Mouse (Mus musculus) lung, embryonic 14.5 days (tissue): ENCODE data around the gene Gpr156. TPM values are rescaled to one million over a fixed set of nuclear protein-coding genes. Genes with fewer than 3 reads are reported as not detected.

Source experiments
- ATAC-seq: fragments of 200-750 bp; cut with Nextera tagmentation; 2 replicates; pipeline ENCODE4 v1.8.0; 2017; ENCODE audit warnings: mild to moderate bottlenecking, moderate TSS enrichment, moderate library complexity; ENCODE audit not compliant: insufficient read depth
- DNase-seq: peaks from one replicate; pipeline ENCODE4 v3.0.0-alpha.2; 2015
- H3K27ac ChIP-seq: fragments of 300-500 bp; sonication (generic); 2 replicates; pipeline ENCODE4 v1.5.1; 2014; ENCODE audit warnings: low read depth, mild to moderate bottlenecking, moderate library complexity
- H3K27me3 ChIP-seq: fragments of 300-500 bp; sonication (generic); 2 replicates; pipeline ENCODE4 v1.6.1; 2014; ENCODE audit warnings: low read length, control low read depth; ENCODE audit not compliant: insufficient read depth
- H3K36me3 ChIP-seq: fragments of 300-500 bp; sonication (generic); 2 replicates; pipeline ENCODE4 v1.6.1; 2014; ENCODE audit warnings: control low read depth; ENCODE audit not compliant: insufficient read depth
- H3K4me1 ChIP-seq: fragments of 300-500 bp; sonication (generic); 2 replicates; pipeline ENCODE4 v1.6.1; 2014; ENCODE audit warnings: antibody characterized with exemption, control low read depth; ENCODE audit not compliant: insufficient read depth
- H3K4me2 ChIP-seq: fragments of 300-500 bp; sonication (generic); 2 replicates; pipeline ENCODE4 v1.6.1; 2014; ENCODE audit warnings: mild to moderate bottlenecking
- H3K4me3 ChIP-seq: fragments of 300-500 bp; sonication (generic); 2 replicates; pipeline ENCODE4 v1.5.1; 2014; ENCODE audit warnings: low read depth, low read length
- H3K9ac ChIP-seq: fragments of 300-500 bp; sonication (generic); 2 replicates; pipeline ENCODE4 v1.6.1; 2014
- H3K9me3 ChIP-seq: fragments of 300-500 bp; sonication (generic); 2 replicates; pipeline ENCODE4 v1.6.1; 2016; ENCODE audit warnings: low read depth, low read length, control low read depth
- CTCF ChIP-seq: IDR thresholded peaks from 2 replicates; pipeline ENCODE4 v1.5.1; 2016; ENCODE audit warnings: antibody characterized with exemption, low read depth
- WGBS: fragments of 180-500 bp; shearing (Covaris S2); extraction: QIAGEN DNeasy Blood & Tissue Kit; methylation state at CpG from one replicate; pipeline ENCODE4 v1.1.7; 2014; 5-methylcytosine and 5-hydroxymethylcytosine counted together
- polyA plus RNA-seq: library from polyadenylated mRNA; unstranded; fragments of >200 nt; fragmentation: Nextera tagmentation; extraction: Ambion mirVana; gene quantifications from 2 replicates; pipeline ENCODE4 v1.2.1, GENCODE M21; 2014

Gpr156 gene
- polyA plus RNA-seq, 1 experiment from 2014 or later: 1.4 TPM

DNA sequence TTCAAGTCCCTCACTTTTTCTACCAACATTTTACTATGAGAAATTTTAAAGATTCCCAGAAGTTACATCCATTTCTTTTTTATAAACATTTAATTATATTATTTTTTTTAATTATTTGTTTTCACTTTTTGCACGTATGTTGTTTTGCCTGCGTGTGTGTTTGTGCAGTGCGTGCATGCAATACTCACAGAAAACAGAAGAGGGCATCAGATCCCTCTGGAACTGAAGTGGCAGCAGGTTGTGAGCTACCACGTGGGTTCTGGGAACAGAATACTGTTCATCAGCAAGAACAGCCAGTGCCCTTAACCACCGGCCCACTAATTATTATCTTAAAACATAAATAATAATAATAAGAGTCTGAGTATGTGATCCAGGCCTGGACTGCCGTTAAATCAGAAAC lies 2.7 kb downstream of the Gpr156 start:
- WGBS: 85% methylated on average over 6 of the region's 6 CpGs
- H3K9ac ChIP-seq: no peak overlapping the region
- DNase-seq: no peak
- no peaks in the 10 kb centered on the region for H3K9me3 ChIP-seq
- no peak overlapping the region for H3K4me3 ChIP-seq
- H3K27me3 ChIP-seq: peaks cover 6% of the 10 kb centered on the region; the same call in 1 of the 2 replicates
- no peaks in the 10 kb centered on the region for H3K4me1 ChIP-seq
- TF ChIP-seq CTCF: peak; percentile 39; the same call in 1 of the 2 replicates
- H3K36me3 ChIP-seq: no peaks in the 10 kb centered on the region
- no peak overlapping the region for H3K27ac ChIP-seq
- H3K4me2 ChIP-seq: no peak overlapping the region
- no peak for ATAC-seq

DNA sequence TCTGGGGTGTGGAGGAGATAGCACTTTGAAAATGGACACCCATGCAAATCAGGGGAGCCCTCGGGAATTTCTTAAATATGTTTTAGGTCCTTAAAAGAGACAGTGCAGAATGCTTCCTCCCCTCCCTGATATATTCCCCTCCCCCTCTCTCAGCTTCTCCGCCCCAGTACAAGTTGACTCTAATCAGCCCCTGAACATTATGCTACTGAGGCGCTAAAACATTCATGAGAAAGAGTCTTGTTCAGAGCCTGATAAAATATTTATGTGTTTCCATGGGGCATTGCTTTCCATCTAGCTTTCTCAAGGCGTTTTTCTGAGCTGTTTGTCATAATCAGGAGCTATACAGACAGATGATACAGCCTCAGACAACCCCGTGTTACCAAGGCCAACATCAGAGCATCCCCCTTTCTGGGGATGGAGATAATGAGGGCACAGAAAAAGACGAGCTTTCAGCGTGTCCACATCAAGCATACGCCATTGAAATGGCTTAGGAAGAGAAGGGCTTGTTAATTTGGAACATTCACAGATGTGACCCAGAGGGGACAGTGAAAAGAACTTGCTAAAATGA lies 4.6 kb downstream of the Gpr156 start:
- no peak overlapping the region for H3K4me2 ChIP-seq
- H3K27ac ChIP-seq: no peak overlapping the region
- H3K36me3 ChIP-seq: no peaks in the 10 kb centered on the region
- 60% methylated on average over 8 of the region's 8 CpGs for WGBS
- no peak overlapping the region for H3K4me3 ChIP-seq
- no peaks in the 10 kb centered on the region for H3K9me3 ChIP-seq
- no peak for TF ChIP-seq CTCF
- H3K4me1 ChIP-seq: no peaks in the 10 kb centered on the region
- ATAC-seq (no peak), DNase-seq (no peak)
- H3K9ac ChIP-seq: no peak overlapping the region
- H3K27me3 ChIP-seq: peaks cover 6% of the 10 kb centered on the region; the same call in 1 of the 2 replicates

DNA sequence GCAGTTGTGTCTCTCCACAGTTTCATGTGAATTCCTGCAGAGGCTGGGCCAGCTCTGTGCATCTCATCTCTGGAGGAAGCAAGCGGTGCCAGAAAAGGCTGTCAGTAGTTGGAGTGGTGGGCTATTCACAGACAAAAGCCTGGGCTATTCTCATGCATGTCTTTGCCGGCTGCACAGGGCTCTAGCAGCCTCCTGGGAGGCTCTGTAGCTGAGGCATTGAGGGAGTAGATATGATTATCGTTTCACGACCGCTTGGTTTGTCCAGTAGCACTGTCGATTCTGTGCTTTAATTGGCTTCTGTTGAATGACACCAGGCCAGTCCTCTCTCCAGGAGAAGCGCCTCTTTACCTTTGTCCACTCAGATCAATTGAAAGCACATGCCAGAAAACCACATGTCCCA lies 9.8 kb downstream of the Gpr156 start:
- TF ChIP-seq CTCF: no peak
- Histone ChIP-seq H3K9me3 (no peaks in the 10 kb centered on the region), H3K4me3 (no peak overlapping the region), H3K27me3 (no peaks in the 10 kb centered on the region), H3K27ac (no peak overlapping the region), H3K9ac (no peak overlapping the region), H3K4me2 (no peak overlapping the region), H3K36me3 (no peaks in the 10 kb centered on the region), H3K4me1 (no peaks in the 10 kb centered on the region)
- WGBS: 65% methylated on average over 7 of the region's 7 CpGs
- ATAC-seq (no peak), DNase-seq (no peak)

DNA sequence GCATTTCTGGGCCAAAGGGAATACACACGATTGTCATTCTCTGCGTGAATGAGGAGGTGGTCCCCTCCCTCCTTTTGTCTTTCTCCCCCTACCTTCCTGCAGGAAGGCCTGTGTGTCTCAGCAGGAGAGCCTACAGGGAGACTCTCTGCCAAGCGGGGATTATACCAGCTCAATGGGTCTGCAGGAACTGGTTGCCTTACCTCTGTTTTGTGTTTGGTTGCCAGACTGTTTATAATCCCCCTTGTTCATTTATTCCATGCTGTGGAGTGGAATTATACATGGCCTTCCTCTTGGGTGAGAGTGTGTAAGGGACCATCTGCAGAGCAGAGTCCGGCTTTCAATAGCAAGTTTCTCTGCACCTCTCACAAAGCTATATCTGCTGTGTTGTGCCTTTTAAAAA lies 10.8 kb downstream of the Gpr156 start:
- no peak overlapping the region for H3K9ac ChIP-seq
- no peak overlapping the region for H3K27ac ChIP-seq
- ATAC-seq (no peak), DNase-seq (no peak)
- no peaks in the 10 kb centered on the region for H3K36me3 ChIP-seq
- H3K4me3 ChIP-seq: no peak overlapping the region
- H3K9me3 ChIP-seq: no peaks in the 10 kb centered on the region
- 45% methylated on average over 4 of the region's 4 CpGs for whole genome bisulfite sequencing
- TF ChIP-seq CTCF: no peak
- H3K4me1 ChIP-seq: no peaks in the 10 kb centered on the region
- no peaks in the 10 kb centered on the region for H3K27me3 ChIP-seq
- H3K4me2 ChIP-seq: no peak overlapping the region

DNA sequence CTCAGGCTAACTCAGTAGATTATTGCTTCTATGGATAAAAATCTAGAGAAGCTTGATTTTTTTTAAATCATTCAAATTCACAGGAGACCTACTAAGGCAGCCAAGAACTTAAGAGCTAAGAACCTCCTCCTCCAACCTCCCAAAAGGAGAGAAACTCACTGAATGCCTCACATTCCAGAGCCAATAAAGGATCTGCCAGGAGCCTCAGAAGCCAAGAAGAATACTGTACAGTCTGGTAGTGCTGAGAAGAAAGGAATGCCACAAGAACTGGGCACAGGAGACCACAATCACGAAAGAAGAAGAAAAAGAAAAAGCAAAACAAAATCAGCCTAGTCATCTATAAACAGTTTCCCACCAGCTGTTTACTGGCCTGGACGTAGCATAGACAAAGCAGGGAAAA lies 12.7 kb downstream of the Gpr156 start:
- peak; percentile 19 for DNase-seq
- H3K36me3 ChIP-seq: no peaks in the 10 kb centered on the region
- 51% methylated on average over 2 of the region's 2 CpGs for whole genome bisulfite sequencing
- no peak for TF ChIP-seq CTCF
- H3K9me3 ChIP-seq: no peaks in the 10 kb centered on the region; the same call in 1 of the 2 replicates
- no peak overlapping the region for H3K4me3 ChIP-seq
- no peak overlapping the region for H3K27ac ChIP-seq
- no peak overlapping the region for H3K4me2 ChIP-seq
- no peaks in the 10 kb centered on the region for H3K27me3 ChIP-seq
- no peak for ATAC-seq
- no peaks in the 10 kb centered on the region for H3K4me1 ChIP-seq
- H3K9ac ChIP-seq: no peak overlapping the region

DNA sequence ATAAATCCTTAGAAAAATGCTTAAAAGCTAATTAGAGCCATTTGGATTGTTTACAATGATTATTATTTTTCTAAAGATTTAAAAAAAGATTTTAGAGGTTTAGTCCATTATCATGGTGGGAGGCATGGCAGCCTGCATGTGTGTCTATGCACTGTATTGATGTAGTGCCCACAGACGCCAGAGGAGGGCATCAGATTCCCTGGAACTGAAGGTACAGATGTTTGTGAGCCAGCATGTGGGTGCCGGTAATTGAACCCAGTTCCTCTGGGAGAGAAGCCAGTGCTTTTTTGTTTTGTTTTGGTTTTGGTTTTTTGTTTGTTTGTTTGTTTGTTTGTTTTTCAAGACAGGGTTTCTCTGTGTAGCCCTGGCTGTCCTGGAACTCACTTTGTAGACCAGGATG lies 13.3 kb downstream of the Gpr156 start:
- TF ChIP-seq CTCF: peak; percentile 25; the same call in 1 of the 2 replicates
- Histone ChIP-seq H3K4me1 (no peaks in the 10 kb centered on the region), H3K27ac (no peak overlapping the region), H3K27me3 (no peaks in the 10 kb centered on the region), H3K4me3 (no peak overlapping the region), H3K9ac (no peak overlapping the region), H3K4me2 (no peak overlapping the region), H3K36me3 (no peaks in the 10 kb centered on the region), H3K9me3 (no peaks in the 10 kb centered on the region; the same call in 1 of the 2 replicates)
- DNase-seq (no peak), ATAC-seq (no peak)
- WGBS: 77% methylated on average over 2 of the region's 2 CpGs

DNA sequence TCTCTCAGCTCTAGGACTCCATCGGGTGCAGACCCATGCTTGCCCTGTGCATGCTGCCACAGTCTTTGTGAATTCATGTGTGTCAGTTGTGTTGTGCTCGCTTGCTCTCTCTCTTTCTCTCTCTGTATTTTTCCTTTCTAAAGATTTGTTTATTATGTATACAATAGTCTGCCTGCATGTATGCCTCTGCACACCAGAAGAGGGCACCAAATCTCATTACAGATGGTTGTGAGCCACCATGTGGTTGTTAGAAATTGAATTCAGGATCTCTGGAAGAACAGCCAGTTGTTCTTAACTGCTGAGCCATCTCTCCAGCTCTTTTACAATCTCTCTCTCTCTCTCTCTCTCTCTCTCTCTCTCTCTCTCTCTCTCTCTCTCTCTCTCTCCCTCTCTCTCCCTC lies 18.6 kb downstream of the Gpr156 start:
- H3K4me2 ChIP-seq: no peak overlapping the region
- no peaks in the 10 kb centered on the region for H3K36me3 ChIP-seq
- H3K4me1 ChIP-seq: no peaks in the 10 kb centered on the region
- H3K9ac ChIP-seq: no peak overlapping the region
- no peak for TF ChIP-seq CTCF
- H3K27me3 ChIP-seq: no peaks in the 10 kb centered on the region
- DNase-seq: no peak
- no peaks in the 10 kb centered on the region; the same call in 1 of the 2 replicates for H3K9me3 ChIP-seq
- H3K4me3 ChIP-seq: no peak overlapping the region
- H3K27ac ChIP-seq: no peak overlapping the region
- WGBS: 85% methylated on average over 2 of the region's 2 CpGs
- ATAC-seq: no peak
